Mouse (Mus musculus): ENCODE measurements at regions not wholly inside any gene's neighbourhood (a gene's known extent, or its start where the extent isn't known, plus 50 kb on each side); places are given as distances from the start of the nearest gene placed in this dataset.

DNA sequence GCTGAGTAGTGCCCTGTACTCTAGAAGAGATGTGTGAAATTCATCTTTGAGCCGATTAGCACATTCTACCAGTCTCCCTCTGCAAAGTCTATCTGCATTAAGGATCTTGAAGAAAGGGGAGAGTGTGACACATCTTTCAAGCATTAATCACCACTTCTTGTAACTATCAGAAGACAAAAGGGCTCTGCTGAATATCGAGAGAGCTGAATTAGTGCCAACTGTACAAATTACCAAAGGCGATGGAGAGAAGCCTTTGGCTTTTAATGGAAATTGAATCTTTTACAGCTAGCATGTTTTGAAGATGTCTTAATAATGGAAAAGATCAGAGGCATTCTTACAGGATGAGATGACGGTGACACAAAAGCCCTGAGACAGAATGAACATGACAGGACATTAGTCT lies 97.2 kb upstream of the Pam start:
- no peak for DNase-seq (ENCODE audit: low spot score in 2 of 2)

DNA sequence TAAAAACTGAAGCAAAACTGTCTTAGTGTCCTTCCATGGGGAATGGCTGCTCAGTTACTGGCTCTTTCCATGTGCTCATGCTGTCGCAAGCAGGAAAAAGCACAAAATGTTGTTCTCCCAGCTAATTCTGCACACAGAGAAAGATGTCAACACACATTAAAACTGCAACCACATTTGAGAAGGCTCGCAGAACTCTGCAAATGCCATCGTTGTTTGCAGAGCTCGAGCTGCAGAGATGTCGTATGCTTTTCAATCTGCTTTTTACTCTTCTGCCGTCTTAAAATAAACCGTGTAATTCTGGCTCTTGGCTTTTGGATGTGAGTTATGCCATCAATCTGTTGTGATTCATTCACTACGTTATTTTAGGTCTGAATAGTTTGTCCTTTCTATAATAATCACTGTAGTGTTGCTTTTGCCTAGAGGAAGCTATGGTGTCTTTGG lies 96.6 kb upstream of the Pam start:
- peak; percentile 75 to 83 for DNase-seq (ENCODE audit: low spot score in 2 of 2)

DNA sequence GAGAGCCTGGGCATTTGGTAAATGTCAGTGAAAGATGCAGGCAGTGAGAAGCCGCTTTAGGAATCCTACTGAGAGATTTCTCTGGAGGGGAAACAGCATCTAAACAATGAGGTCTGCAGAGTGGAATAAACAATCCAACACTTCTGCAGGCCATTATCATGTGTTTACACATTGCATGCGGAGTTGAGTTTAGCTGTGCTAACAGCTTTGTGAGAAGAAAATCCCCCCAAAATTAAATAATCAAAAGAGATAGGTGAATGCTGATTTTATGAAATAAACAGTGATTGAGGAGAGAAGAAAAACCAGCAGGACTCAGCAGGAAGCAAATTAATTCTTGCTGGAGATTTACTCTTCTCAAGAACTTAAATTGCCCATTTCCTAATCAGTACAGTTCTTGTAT lies 95.9 kb upstream of the Pam start:
- DNase-seq (ENCODE audit: low spot score in 2 of 2), result no peak

DNA sequence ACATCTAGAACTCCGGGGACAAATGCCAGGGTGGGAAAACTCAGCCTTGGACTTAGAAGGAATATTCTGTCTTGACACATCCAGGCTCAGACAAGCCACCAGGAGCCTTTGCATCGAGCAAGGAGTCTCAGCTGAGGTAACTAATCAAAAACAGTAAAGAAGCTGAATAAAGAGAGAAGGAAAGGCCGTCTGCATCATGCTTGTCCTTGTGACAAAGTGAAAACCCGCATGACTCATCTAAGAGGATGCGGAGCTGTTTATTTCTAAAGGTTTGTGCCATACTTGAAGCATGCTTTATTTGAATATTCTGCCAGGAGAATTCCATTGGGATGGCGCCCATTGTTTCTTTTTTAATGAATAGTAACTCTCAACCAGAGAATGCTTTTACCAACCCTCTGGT lies 95.3 kb upstream of the Pam start:
- DNase-seq (ENCODE audit: low spot score in 2 of 2), result no peak

DNA sequence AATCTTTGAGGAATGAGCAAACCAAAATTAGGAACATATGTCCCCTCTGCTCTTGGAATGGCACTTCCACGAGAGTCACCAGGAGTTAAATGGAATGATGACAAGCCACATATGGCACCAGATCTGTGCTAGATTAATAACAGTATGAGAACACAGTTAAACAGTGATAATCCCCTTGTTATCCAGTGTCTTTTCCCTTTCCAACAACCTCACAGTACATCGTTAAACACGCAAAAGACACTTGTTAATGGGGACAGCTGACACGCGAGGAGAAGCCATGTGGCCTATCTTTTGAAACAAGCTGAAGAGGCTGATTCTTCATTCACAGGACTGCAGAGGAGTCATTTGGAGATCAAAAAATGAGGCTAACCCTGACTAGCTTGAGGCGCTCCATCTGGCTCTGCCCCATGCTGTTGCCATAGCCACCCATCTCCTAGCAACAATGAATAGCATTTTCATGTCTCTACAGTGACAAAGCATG lies 94.6 kb upstream of the Pam start:
- DNase-seq (ENCODE audit: low spot score in 2 of 2), result peak; percentile 77 to 81

DNA sequence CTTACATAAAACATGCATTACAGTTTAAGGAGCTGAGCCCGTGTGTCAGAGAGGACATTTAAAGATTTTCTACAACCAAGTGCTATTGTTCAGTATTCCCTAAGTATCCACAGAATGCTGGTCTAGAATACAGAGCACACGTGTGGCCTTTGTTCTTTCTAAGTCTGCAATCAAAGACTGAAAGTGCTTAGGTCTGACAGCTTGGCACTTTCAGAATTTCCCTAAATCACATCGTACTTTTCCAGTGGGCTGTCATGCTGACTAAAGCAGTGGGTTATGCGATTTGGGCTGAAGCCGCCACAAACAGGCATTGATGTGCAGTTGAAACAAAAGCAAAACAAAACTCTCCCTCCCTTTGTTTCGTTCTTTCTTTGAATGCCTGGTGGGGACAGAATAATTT lies 84.9 kb upstream of the Pam start:
- DNase-seq (ENCODE audit: low spot score in 2 of 2), result no peak

DNA sequence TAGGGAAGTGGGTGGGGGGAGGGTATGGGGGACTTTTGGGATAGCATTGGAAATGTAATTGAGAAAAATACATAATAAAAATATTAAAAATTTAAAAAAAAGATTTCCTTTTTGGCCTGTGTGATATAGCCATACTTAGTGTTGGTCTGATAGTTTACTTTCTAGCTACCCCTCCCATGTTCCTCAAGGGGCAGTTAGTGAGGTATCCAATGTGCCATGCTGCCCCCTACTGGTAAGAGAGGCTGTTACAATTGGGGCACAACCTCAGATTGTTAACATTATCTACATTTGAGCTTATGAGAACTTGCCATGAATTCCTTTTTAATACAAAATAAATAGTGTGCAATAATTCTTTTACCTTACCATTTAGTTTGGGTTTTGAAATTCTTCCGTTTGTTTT lies 83.6 kb upstream of the Pam start:
- peak in 1 of 2 experiments; percentile 47 for DNase-seq (ENCODE audit: low spot score in 2 of 2)

DNA sequence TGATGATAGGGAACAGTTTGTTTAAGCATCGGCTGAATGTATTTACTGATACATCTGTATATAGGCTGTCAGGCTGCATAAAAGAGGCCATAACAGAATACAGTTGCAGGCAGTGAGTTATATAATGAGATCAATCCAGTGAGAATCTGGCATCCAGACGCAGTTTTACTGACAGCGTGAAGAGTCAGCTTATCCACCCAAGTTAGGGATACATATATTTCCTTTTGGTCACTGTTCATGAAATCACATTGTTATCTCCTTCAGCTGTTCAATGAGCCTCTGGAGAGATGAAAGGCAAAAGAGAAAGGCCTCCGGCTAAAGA lies 79.3 kb upstream of the Pam start:
- DNase-seq (ENCODE audit: low spot score in 2 of 2), result no peak

DNA sequence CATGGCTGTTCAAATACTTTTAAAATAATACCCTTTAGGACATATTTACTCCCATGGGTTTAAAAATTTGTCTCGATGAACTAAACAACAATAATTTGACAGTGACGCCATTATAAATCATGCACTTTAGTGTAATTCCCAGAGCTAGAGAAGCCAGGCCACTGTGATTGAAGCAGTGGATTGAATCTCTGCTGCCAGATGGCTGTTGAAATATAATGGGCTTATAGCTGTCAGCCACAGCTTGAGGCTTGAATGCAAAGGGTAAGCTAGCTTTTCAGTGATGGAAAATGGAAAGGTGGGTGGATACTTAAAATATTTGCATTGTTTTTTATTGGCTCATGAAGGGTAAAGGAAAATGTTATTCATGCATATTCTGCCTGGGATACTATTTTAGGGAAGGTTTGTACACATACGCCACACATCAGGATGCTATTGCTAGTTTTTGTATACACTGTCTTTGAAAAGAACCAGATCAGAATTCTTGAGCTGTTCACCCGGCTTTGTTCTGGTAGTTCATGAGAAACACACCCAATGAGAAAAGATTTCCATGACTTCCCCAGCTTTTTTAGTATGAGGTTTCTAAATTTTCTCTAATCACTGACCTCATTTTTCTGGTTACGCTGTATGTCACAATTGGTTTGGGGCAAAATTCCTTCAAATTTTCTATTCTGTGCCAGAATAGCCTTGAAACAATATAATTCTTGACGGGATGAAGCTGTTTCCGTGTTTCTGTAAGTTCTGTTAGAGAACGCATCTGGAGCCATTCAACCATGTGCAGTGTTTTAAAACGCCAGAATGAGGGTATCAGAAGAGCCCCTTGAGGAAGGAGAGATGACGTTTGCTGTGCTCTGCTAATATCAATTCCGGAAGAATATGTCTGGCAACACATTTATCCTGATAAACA lies 78.7 kb upstream of the Pam start:
- DNase-seq (ENCODE audit: low spot score in 2 of 2), result no peak

DNA sequence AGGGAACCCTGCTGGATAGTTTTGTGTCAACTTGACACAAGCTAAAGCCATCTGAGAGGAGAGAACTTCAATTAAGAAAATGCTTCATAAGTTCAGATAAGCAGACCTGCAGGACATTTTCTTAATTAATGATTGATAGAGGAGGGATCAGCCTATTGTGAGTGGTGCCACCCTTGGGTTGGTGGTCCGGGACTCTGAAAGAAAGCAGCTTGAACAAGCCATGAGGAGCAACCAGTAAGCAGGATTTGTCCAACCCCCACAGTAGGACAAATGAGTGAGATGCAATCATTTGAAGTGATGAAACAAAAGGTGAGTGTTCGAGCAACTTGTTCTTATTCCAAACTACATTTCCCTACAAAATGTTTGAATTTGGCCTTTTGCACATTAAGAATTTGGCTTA lies 78.0 kb upstream of the Pam start:
- DNase-seq (ENCODE audit: low spot score in 2 of 2), result no peak

DNA sequence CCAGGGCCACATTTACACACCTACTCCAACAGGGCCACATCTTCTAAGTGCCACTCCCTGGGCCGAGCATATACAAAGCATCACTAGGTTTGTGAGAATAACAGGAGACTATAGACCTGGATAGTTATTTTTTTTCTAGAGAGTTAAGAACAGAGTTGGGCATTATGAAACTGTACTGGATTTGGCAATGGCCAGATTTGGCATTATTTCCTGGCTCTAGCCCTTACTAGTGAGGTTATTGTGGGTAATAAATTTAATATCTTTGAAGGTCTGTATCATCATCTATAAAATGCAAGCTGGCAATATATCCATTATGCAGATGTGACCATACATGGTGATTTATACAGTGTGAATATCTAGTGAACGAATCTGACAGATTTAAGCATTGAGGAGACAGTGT lies 75.8 kb upstream of the Pam start:
- no peak for DNase-seq (ENCODE audit: low spot score in 2 of 2)

DNA sequence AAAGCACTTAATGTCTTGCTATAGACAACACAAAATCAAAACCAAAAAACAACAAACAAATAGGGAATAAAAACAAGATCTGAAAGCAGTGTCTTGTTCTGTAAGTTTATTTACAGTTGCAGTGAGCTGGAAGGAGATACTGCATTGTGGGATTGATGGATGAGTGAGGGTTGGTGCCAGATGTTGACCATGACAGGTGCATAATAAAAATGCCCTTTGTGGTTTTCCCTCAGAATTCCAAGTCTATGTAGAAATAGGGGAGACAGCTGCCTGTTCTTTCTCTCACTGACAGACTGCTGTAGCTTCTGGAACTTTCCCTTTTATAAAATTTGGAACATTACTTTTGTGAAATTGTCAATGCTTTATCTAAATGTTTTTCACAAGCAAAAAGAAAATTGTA lies 73.9 kb upstream of the Pam start:
- DNase-seq (ENCODE audit: low spot score in 2 of 2), result no peak

DNA sequence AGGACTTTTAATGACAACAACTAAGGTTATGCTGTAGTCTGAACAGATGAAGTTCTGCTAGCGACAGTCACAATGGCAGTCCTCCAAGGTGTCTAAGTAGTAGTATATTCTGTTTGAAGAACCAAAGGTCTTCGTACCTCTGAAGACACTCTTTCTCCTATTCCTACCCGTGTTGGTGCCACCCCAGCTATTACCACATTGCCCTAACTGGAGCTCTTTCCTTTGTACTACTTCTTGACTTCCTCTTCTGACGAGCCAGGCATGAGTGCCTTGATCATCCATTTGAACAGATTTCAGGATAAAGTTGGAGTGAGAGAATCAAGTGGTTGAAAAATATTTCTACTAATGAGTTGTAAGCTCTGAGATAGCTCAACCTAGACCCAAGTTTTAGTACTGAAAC lies 72.4 kb upstream of the Pam start:
- DNase-seq (ENCODE audit: low spot score in 2 of 2), result no peak

DNA sequence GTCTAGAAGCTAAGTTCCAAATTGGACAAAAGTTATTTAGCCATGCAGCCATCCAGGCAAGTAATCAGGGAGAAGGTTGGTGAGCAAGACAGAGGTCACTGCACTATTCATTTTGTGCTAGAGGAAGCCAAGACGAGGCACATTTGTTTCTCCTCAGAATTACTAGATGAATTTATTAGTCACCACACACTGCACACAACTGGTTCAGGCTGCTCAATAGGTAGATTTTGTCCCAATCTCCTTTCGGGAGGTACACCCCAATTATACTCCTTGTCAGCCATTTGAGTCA lies 67.1 kb upstream of the Pam start:
- DNase-seq (ENCODE audit: low spot score in 2 of 2), result no peak

DNA sequence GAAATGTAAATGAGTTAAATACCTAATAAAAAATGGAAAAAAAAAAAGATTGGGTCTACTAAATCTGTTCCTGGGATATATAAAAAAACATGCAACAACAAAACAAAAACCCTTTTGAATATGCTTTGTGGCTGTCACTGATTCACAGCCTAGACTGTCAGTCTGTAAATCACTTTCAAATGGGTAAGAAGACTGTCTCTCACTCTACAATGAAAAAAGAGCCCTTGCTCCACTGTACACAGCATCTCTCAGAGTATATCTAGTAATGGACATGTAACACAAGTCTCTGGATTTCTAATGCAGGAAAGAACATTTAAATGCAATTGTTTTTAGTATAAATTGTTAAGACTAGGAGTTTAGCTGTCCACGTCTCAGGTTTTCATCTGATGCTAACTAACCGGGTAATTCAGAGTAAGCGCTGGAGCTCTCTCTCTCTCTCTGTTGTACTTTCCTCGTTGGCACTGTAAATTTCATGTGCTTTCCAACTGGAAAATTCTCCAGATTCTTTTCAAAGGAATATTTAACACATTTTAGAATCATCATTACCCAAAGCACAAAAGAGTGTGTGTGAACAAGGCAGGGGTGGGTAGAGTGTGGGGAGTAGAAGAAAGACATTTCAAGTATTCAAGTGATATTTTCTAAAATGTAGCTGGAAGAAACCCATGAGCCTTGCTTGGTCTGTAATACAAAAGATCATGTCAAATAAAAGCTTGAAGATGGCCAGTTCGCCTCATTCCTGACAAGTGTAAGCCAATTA lies 66.6 kb upstream of the Pam start:
- no peak for DNase-seq (ENCODE audit: low spot score in 2 of 2)

DNA sequence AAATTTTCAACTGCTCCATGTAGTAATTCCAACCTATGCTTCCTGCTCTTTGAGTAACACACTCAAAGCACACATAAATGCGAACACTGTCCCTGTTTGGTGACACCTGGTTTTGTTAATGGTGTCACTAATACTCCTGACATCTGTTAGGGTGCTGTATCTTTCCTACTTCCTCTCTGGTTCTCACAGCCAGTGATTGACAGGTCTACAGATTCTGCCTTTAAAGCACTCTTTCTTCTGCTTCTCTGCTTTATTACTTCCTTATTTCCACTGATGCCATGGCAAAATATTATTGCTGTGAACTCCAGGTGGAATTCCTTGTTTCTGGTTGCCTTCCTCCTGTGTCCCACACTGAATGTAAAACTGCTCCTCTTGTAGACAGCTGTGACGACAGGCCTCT lies 63.5 kb upstream of the Pam start:
- no peak for DNase-seq (ENCODE audit: low spot score in 2 of 2)

DNA sequence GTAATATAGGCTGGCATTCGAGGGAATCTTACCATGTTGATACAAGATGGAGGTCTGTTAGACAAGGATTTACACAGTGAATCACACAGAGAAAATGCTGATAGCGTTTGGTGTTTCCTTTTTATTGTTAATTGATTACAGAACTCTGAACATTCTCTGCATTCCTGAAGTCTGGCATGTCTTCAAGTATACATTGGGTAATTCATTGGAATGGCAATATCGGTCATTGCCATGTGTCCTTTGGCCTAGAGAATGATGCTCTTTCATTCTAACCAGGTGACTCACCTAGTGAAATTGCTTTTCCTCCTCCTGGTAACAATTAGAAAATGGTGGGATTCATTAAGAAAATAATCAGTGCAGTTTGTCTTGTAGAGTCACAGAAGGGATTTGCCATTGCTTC lies 51.9 kb upstream of the Pam start:
- DNase-seq (ENCODE audit: low spot score in 2 of 2), result no peak

Measured in layer of hippocampus, adult 8-10 months (tissue).